Mouse (Mus musculus) right cerebral cortex, postnatal 4 days (tissue): ENCODE data around the gene Rpap2.

Source experiments
- DNase-seq: peaks from one replicate; pipeline ENCODE4 v3.0.0-alpha.2; 2022

Gene Rpap2

DNA sequence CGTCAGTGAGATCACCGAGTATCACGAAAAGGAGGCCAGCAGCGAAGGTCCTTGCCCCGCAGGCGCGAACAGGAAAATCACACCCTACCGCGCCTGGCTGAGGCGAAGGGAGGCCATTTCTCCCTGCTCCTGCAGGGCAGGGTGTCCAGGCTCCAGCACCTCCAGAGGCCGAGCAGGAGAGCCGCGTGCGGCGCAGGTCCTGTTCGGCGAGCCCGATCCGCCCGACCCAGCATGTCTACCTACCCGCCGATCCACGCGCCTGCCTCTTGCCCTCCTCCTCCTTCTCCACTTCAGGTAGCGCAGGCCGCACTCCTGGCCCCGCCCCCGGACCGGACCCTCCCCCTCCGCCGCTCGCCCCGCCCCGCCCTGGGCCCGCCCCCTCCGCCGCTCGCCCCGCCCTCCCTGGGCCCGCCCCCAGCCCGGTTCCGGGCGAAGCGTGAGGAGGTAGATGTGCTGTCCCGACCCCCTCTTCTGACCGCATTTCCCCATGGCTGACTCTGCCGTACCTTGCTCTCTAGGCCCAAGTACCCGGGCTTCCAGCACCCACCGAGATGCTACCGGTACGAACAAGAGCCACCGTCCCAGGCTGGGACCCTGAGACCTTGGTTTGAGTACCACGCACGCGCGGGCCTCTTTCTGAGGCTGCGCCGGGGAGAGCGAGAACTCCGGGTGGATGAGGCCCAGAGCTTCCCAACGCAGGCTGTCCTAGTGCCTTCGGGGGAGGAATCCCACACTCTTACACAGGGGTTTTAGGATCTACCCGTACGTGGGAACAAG, at the start of gene Rpap2, which contains the start of gene Glmn:
TSS of gene Rpap2 (plus strand) at position 73 of the 777 bp plus-strand sequence.
TSS of gene Glmn (minus strand) at position 588 of the 777 bp plus-strand sequence.
- DNase-seq = peak; percentile 82

DNA sequence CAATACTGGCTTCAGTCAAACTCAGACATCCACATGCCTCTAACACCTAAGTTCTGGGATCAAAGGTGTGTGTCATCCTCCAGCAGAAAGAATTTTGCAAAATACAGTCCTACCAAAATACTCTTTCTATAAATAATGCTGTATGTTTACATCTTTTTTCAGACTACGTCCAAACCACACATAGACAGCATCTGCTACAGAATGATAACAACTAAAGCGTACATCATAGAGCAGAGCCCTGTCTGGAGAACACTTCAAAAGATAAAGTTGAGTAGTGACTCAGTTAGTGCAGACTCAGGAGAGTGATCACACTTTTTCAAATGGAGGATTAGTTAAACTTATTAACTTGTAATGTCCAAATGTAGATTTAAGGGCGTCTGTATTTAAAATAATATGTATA, 49.2 kb upstream of the Rpap2 start:
- no peak for DNase-seq

GRCm38 (mm10) chr5:107548444-107548843, 48.7 kb upstream of the Rpap2 start:
- DNase-seq = no peak

- no peak for DNase-seq
These were observed 42.8 kb upstream of the Rpap2 start for GRCm38 (mm10) chr5:107554336-107554735.

DNA sequence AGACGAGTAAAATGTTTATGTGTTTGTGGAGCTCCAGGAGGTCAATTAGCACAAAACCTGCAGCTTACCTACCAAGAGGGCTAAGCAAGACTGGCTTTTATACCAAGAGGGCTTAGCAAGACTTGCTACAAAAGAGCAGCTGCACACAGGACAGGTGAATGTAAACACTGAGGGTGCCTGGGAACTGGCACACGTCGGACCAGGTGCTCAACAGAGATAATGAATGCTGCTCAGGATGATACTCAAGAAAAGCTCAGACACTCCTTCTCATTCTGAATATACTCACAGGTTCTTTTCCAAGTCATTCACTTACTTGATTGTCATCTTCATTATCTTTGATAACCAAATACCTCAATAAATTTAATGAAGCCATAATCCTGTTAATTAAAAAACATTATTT, 40.2 kb upstream of the Rpap2 start:
- DNase-seq = no peak

DNA sequence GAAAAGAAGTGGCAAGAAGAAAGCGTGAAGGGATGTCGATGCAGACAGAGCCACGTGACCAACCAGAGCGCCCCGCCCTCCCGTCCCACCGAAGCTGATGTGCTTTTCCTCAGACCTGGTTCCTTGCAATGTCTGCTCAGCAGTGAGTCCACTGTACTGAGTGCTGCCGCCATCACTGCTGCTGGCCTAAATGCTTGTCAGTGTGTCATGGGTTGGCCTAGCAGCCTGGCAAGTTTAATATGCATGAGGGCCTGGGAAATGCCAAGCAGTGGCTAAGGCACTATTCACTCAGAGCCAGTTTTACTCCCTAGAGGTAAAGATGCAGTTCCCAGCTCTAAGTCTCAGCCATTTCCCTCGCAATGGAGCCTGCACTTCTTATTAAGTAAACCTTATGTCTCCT, 28.0 kb upstream of the Rpap2 start:
- DNase-seq = peak; percentile 9

- DNase-seq = no peak
These were observed 1.2 kb downstream of the Rpap2 start for GRCm38 (mm10) chr5:107598380-107598779.

GRCm38 (mm10) chr5:107611224-107611623, 14.1 kb downstream of the Rpap2 start:
- DNase-seq = peak; percentile 44

- no peak for DNase-seq
These were observed 20.8 kb downstream of the Rpap2 start for GRCm38 (mm10) chr5:107617986-107618385.

DNA sequence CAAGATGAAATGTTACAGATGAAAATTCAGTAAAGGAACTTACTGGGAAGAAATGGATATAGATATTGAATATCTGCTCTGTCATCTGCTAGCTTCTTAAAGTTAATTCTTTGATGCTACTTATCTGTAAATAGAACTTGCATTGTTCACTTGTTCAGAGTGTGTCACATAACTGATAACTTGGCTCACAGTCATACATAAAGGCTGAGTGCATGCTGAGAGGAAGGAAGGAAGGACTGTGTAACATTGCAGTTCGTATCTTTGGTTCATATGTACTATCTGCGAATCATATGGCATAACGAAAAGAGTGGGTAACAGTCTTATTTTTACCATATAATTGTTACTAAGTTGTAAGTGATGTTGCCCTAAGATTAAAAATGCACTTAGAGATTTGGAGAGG, 24.2 kb downstream of the Rpap2 start:
- no peak for DNase-seq

DNA sequence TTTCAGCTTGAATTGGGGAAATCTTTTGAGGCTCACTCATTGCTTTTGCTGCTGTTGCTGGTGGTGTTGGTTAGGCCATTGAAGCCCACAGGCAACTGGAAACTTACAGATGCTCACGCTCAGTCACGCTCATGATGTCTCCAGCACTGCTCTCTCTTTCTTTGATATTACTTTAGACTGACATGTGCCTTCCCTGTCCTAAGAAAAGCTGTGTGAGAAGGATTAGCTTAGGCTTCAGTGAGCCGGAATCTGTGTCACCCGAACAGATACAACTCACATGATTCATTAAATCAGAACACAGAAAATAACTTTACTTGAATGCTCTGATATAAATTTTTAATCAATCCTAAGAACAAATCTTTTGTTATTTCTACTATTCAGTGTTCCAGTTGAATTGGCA, 36.5 kb downstream of the Rpap2 start:
- no peak for DNase-seq

GRCm38 (mm10) chr5:107637106-107637505, 39.9 kb downstream of the Rpap2 start:
- DNase-seq = no peak

DNA sequence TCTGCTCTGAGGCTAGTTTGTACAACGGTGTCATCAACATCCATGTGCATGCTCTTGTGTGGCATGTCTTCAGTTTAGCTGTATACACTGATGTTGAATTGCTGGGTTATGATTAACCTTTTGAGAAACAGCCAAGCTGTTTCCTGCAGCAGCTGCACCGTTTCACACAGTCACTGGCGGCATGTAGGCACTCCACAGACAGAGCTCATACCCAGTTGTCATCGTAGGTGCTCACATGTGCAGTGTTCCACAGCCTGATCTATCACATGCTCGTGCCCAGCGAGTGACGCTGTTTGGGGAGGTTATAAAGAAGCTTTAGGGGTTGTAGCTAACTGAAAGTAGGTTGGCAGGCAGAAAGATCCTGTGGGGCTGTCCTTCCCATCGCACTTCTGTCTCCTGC, 41.2 kb downstream of the Rpap2 start:
- no peak for DNase-seq

DNA sequence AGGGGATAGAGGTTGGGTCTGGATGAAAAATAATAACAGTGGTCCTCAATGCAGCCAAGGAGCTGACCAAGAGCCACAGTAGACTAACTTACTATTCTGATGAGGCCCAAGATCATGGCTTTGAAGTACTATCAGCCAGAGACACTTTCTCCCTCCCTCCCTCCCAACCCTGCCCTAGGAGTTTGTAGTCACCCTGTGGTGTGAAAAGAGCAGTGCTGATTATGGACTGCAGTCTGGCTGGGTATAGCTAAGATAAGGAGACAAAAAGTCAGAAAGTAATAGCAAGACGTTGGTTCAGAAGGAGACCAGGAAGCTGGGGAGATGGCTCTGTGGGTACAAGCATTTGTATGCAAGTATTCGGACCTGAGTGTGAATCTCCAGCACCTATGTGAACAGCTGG, 47.4 kb downstream of the Rpap2 start:
- no peak for DNase-seq

DNA sequence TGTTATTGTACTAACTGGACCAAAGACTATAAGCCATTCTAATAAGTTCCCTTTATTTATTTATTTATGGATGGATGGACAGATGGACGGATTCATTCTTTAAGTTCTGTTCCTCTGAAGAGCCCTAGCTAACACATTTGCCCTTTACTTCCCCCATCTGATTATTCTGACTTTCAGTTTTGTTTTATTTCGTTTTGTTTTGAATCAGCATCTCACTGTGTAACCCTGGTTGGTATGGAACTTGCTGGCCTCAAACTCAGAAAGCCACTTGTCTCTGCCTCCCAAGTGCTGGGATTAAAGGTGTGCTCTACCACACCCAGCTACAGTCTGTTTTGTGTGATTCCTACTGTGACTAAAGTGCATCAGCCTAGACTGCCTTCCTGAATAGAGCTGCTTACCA, 48.8 kb downstream of the Rpap2 start:
- no peak for DNase-seq

DNA sequence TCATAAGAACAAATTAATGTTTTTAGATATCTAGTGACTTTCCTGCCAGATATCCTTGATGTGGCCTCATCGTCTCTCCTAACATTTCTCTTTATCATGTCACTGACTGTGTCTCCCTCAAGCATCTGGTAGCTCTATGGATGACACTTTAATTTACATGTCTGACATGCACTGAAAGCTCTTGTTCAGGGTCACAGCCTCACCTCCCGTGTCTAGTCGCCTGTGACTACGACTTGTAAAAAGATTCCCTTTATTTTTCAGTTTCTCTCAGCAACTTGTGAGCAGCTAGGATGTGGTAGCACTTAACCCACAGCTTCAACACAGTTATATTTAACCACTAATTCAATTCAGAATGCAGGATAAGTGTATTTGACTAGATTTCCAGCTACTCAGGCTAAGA, 50.4 kb downstream of the Rpap2 start:
- DNase-seq = no peak

DNA sequence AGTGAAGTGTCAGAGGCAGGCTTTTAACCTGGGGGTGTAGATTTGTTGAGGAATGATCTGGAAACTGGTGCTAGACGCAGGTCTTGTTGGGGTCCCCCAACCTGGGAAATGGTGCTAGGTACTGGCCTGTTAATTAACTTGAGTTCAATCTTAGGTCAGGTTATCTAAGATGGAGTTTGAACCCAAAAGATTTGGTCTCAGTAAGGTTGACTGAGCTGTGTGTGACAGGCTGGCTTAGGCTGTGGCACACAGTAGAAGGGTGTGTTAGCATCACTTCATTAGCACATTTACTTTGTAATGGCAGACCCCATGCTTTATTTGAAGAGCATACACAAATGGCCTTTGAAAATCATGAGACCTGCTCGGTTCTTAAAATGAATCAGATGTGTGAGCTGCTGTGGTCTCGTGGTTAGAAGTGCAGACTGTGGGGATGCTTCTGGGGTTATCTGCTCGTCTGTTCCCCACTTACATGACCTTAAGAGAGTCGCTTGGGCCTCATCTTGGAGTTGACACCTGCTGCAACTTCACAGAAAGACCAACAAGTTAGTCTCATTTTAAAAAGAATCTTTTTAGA, 51.5 kb downstream of the Rpap2 start:
- DNase-seq = no peak

- no peak for DNase-seq
These were observed 52.5 kb downstream of the Rpap2 start for GRCm38 (mm10) chr5:107649680-107650079.

GRCm38 (mm10) chr5:107650427-107650826, 53.3 kb downstream of the Rpap2 start:
- no peak for DNase-seq

GRCm38 (mm10) chr5:107652055-107652660, 55.0 kb downstream of the Rpap2 start:
- no peak for DNase-seq

- DNase-seq = no peak
These were observed 81.2 kb downstream of the Rpap2 start for GRCm38 (mm10) chr5:107678392-107678791.

GRCm38 (mm10) chr5:107681300-107681699, 84.1 kb downstream of the Rpap2 start:
- DNase-seq = no peak

DNA sequence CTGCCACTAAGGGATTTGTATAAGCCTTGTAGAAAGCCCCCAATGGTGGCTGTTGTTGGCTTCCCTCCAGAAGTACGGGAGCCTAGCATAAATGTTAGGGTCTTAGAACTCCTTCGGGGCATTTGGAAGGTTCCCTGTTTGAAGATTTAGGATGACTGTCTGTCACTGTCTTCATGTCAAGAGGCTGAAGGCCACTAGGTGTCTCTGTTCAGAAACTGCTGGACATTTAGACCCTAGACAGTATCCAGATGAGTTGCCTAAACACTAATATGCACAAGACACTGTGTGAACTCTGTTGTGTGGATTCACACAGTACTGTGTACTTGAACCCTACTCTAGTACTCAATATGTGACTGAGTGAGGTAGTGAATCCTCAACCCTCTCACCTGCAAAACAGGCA, 87.2 kb downstream of the Rpap2 start:
- DNase-seq = no peak

- no peak for DNase-seq
These were observed 90.0 kb downstream of the Rpap2 start for GRCm38 (mm10) chr5:107687161-107687560.
